Comparison of ENCODE assay signal across 9 mouse cellular contexts in the genomic region with DNA sequence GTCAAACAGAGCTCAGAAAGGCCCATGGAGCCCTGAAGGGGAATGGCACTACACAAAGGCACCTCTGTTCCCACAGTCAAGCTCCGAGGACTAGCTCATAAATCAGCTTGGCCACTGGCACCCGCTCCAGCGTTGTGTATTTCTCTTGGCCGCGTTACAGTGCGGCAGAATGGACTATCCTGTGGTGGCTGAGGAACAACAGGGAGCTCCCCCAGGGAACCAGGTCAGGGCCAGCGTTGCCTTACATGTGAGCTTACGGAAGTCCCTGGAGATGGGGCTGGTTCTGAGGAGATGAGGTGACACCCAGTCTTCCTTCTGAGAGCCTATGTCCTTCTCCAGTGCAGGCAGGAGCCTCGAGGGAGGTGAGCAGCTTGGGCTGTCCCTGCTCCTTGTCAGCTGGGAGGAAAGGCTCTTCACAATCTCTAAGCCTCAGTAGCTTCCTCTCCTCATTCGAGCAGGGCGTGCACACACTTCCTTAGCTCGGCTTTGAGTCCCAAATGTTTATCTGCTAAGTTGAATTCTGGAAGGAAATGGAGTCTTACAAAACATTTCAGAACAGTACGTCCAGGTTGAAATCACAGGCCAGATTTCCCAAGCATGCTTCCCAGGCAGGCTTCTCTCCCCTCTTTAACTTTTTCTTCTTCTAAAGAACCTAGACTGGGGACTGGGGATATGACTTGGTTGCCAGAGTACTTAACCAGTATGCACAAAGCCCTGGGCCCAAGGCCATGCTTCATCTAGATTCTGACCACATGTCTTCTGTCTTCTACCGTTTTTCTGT. TPM values are rescaled to one million over a fixed set of nuclear protein-coding genes. Genes with fewer than 3 reads are reported as not detected.
DNase-seq lines count a peak whose midpoint lies in the region; ATAC-seq and TF ChIP-seq lines count a peak whose summit lies in the region.
"Had no signal": no experiment of that assay in that cellular context is flagged by ENCODE, and none has a peak within 500 bp of the region (broad histone marks: within the 10 kb centered on the region; RNA-seq: fewer than 3 reads in every experiment).

No protein-coding gene starts in this region.

- TF ChIP-seq EP300 in heart, postnatal 0 days (IDR thresholded peaks at IDR 0.05; ENCODE audit: low read depth), result peak; percentile 66; the same call in 1 of the 2 replicates

- H3K4me2 ChIP-seq in heart, postnatal 0 days (ENCODE audit: low read depth, low read length), result no peak overlapping the region
- H3K4me2 ChIP-seq in stomach, embryonic 15.5 days, result no peak overlapping the region

- H3K36me3 ChIP-seq in heart, postnatal 0 days (replicated peaks; ENCODE audit: control insufficient read depth, insufficient read depth, low read length), result no peaks in the 10 kb centered on the region
- H3K36me3 ChIP-seq in stomach, embryonic 15.5 days, result no peaks in the 10 kb centered on the region

- WGBS in heart, postnatal 0 days, result 39% methylated on average over 14 of the region's 14 CpGs
- WGBS in stomach, embryonic 15.5 days, result 40% methylated on average over 14 of the region's 14 CpGs

- H3K27ac ChIP-seq in heart, postnatal 0 days (ENCODE audit: low read depth), result peak overlapping the region; percentile 76
- H3K27ac ChIP-seq in stomach, embryonic 15.5 days, result peak overlapping the region; percentile 63; the same call in 1 of the 2 replicates
- H3K27ac ChIP-seq: liver, embryonic 14.5 days had no signal

- H3K4me1 ChIP-seq in heart, postnatal 0 days (ENCODE audit: control insufficient read depth, insufficient read depth), result 0 out of 2 replicates have a peak, but pooled peaks cover 5% of the 10 kb centered on the region
- no peaks in the 10 kb centered on the region; the same call in 1 of the 2 replicates for H3K4me1 ChIP-seq in stomach, embryonic 15.5 days

- TF ChIP-seq CTCF in heart, postnatal 0 days (IDR thresholded peaks at IDR 0.05; ENCODE audit: low read depth), result no peak

- DNase-seq in urinary bladder, postnatal 36 days (ENCODE audit: low spot score in 2 of 2), result peak; percentile 39 to 85
- DNase-seq in urinary bladder, postnatal 25 days (ENCODE audit: low spot score), result no peak
- peak; percentile 38 for DNase-seq in forelimb bud, embryonic 11.5 days (ENCODE audit: low read depth, low spot score)
- peak; percentile 69 for DNase-seq in heart, postnatal 0 days (ENCODE audit: low spot score)
- DNase-seq in layer of hippocampus, adult 9-11 months, result peak; percentile 85
- DNase-seq in retina, postnatal 1 day, result no peak

- no peaks in the 10 kb centered on the region for H3K9me3 ChIP-seq in heart, postnatal 0 days (replicated peaks; ENCODE audit: control insufficient read depth, low read length)
- no peaks in the 10 kb centered on the region for H3K9me3 ChIP-seq in stomach, embryonic 15.5 days

- H3K9ac ChIP-seq in heart, postnatal 0 days (replicated peaks; ENCODE audit: low read depth, low read length), result no peak overlapping the region
- H3K9ac ChIP-seq in stomach, embryonic 15.5 days, result no peak overlapping the region
- H3K9ac ChIP-seq: liver, embryonic 14.5 days had no signal

- no peak overlapping the region for H3K4me3 ChIP-seq in heart, postnatal 0 days (ENCODE audit: low read depth, low read length)
- no peak overlapping the region for H3K4me3 ChIP-seq in stomach, embryonic 15.5 days (replicated peaks)

- peak; percentile 81 for ATAC-seq in heart, postnatal 0 days (ENCODE audit: insufficient read depth, low read depth)
- peak; percentile 25; the same call in 1 of the 2 replicates for ATAC-seq in megakaryocyte, adult 5-6 weeks (ENCODE audit: poor library complexity, severe bottlenecking)
- ATAC-seq in stomach, embryonic 15.5 days (ENCODE audit: insufficient read depth, low FRiP score, low read depth), result 0 out of 2 replicates have a peak, but pooled peaks have one; percentile 53

- H3K27me3 ChIP-seq in heart, postnatal 0 days (ENCODE audit: control insufficient read depth, insufficient read depth, low read length), result no peaks in the 10 kb centered on the region
- no peaks in the 10 kb centered on the region for H3K27me3 ChIP-seq in stomach, embryonic 15.5 days (replicated peaks)

RNA-seq across cellular contexts. Expression of gene Myrip, which starts 59.3 kb away (rescaled TPM):
- 2.0 and 2.6 TPM in 2 replicates for total RNA-seq in heart, postnatal 0 days (2014; rRNA removed; ENCODE audit: low replicate concordance)
- 0.30 and 0.34 TPM in 2 replicates for polyA plus RNA-seq in heart, postnatal 0 days (2015; fragmentation: Nextera tagmentation; extraction: Ambion mirVana)
- 0.46 TPM in 1 of 2 replicates, not detected in the other for total RNA-seq in megakaryocyte, adult 5-6 weeks (2015)
- total RNA-seq in megakaryocyte, adult 5-6 weeks (2017), result not detected in 2 replicates
- 0.52 and 0.74 TPM in 2 replicates for polyA plus RNA-seq in stomach, embryonic 15.5 days (2015; fragmentation: Nextera tagmentation; extraction: Ambion mirVana)

Comparison
In these comparisons a context has a peak if more than half of its experiments do, and no peak if none do; other contexts are left out.
1. DNase-seq: peak in urinary bladder, postnatal 36 days (2 of 2), forelimb bud, embryonic 11.5 days (single experiment), heart, postnatal 0 days (single experiment) and layer of hippocampus, adult 9-11 months (single experiment); none in urinary bladder, postnatal 25 days (single experiment) and retina, postnatal 1 day (single experiment).
2. ATAC-seq: peak in every context shown above with its lines; median percentile 81 in heart, postnatal 0 days; 53 in stomach, embryonic 15.5 days; 25 in megakaryocyte, adult 5-6 weeks.